Mouse (Mus musculus) neural tube, embryonic 13.5 days (tissue): ENCODE measurements around the gene Lamtor1. TPM values are rescaled to one million over a fixed set of nuclear protein-coding genes. Genes with fewer than 3 reads are reported as not detected.
"Not testable (repeated sequence)": the region's sequence is repeated elsewhere in the genome, so short reads cannot be mapped to it uniquely, and the experiment has no call there.

Source experiments
- ATAC-seq: fragments of 200-750 bp; cut with Nextera tagmentation; 2 replicates; pipeline ENCODE4 v1.8.0; 2017; ENCODE audit warnings: low read depth, mild to moderate bottlenecking, moderate TSS enrichment, moderate library complexity
- H3K27ac ChIP-seq: fragments of 300-500 bp; sonication (generic); replicated peaks from 2 replicates; pipeline ENCODE4 v1.5.1; 2015; ENCODE audit warnings: moderate library complexity, mild to moderate bottlenecking, inconsistent platforms
- H3K27me3 ChIP-seq: fragments of 300-500 bp; sonication (generic); 2 replicates; pipeline ENCODE4 v1.6.1; 2015; ENCODE audit warnings: mild to moderate bottlenecking, inconsistent platforms
- H3K36me3 ChIP-seq: fragments of 300-500 bp; sonication (generic); 2 replicates; pipeline ENCODE4 v1.6.1; 2015; ENCODE audit warnings: mild to moderate bottlenecking, inconsistent platforms
- H3K4me1 ChIP-seq: fragments of 300-500 bp; sonication (generic); replicated peaks from 2 replicates; pipeline ENCODE4 v1.6.1; 2015; ENCODE audit warnings: inconsistent platforms
- H3K4me2 ChIP-seq: fragments of 300-500 bp; sonication (generic); 2 replicates; pipeline ENCODE4 v1.6.1; 2015; ENCODE audit warnings: inconsistent platforms, mild to moderate bottlenecking, moderate library complexity
- H3K4me3 ChIP-seq: fragments of 300-500 bp; sonication (generic); 2 replicates; pipeline ENCODE4 v1.5.1; 2015; ENCODE audit warnings: mild to moderate bottlenecking, inconsistent platforms
- H3K9ac ChIP-seq: fragments of 300-500 bp; sonication (generic); 2 replicates; pipeline ENCODE4 v1.6.1; 2015; ENCODE audit warnings: moderate library complexity, mild to moderate bottlenecking, inconsistent platforms
- H3K9me3 ChIP-seq: fragments of 300-500 bp; sonication (generic); 2 replicates; pipeline ENCODE4 v1.6.1; 2016; ENCODE audit warnings: inconsistent platforms
- WGBS: fragments of 180-500 bp; shearing (Covaris S2); methylation state at CpG from one replicate; pipeline ENCODE4 v1.1.7; 2015; 5-methylcytosine and 5-hydroxymethylcytosine counted together
- polyA plus RNA-seq: library from polyadenylated mRNA; unstranded; fragments of >200 nt; fragmentation: Nextera tagmentation; extraction: Ambion mirVana; gene quantifications from 2 replicates; pipeline ENCODE4 v1.2.1, GENCODE M21; 2015

The Lamtor1 gene
- polyA plus RNA-seq, 1 experiment from 2014 or later = 139 TPM

GRCm38 (mm10) chr7:101937569-101937968 lies 31.9 kb downstream of the Lamtor1 start:
- H3K9ac ChIP-seq = no peak overlapping the region
- no peaks in the 10 kb centered on the region for H3K9me3 ChIP-seq
- WGBS = 96% methylated on average over 4 of the region's 4 CpGs
- 0 out of 2 replicates have a peak, but pooled peaks cover 7% of the 10 kb centered on the region for H3K36me3 ChIP-seq
- H3K27ac ChIP-seq = no peak overlapping the region
- no peak overlapping the region for H3K4me2 ChIP-seq
- H3K27me3 ChIP-seq = no peaks in the 10 kb centered on the region
- peaks cover 28% of the 10 kb centered on the region for H3K4me1 ChIP-seq
- no peak overlapping the region for H3K4me3 ChIP-seq
- no peak for ATAC-seq

DNA sequence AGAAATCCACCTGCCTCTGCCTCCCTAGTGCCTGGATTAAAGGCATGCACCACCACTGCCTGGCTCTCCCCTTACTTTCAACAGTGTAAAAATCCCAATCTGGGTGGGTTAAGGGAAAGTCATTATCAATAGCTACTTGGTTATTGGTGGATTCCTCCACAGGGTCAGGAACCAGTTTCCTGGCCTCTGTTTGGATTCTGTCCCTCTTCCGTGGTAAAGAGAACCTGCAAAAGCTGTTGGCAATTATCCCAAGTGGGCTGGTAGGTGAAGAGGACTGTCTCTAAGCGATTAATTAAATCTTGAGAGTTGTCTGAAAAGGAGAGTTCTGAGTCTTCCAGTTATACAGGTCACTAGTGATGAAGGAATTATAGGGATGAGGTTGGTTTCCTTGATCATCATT lies 32.6 kb downstream of the Lamtor1 start:
- no peak overlapping the region for H3K4me3 ChIP-seq
- H3K9me3 ChIP-seq = no peaks in the 10 kb centered on the region
- H3K27ac ChIP-seq = no peak overlapping the region
- H3K4me1 ChIP-seq = peaks cover 20% of the 10 kb centered on the region
- no peak overlapping the region for H3K4me2 ChIP-seq
- 95% methylated on average over 2 of the region's 2 CpGs for WGBS
- H3K36me3 ChIP-seq = 0 out of 2 replicates have a peak, but pooled peaks cover 7% of the 10 kb centered on the region
- H3K27me3 ChIP-seq = no peaks in the 10 kb centered on the region
- no peak for ATAC-seq
- no peak overlapping the region for H3K9ac ChIP-seq

GRCm38 (mm10) chr7:101939758-101940157 lies 34.1 kb downstream of the Lamtor1 start:
- WGBS = 92% methylated on average over 4 of the region's 4 CpGs

DNA sequence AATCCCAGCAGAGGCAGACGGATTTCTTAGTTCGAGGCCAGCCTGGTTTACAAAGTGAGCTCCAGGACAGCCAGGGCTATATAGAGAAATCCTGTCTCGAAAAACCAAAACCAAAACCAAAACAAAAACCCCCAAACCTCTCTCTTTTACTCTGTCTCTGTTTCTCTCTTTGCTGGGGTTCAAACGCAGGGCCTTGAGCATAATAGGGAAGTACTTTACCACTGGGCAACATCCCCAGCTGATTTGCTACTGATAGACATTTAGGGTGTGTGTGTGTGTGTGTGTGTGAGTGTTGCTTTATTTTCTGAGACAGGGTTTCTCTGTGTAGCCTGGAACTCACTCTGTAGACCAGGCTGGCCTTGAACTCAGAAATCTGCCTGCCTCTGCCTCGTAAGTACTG lies 43.3 kb downstream of the Lamtor1 start:
- H3K36me3 ChIP-seq = not testable (repeated sequence)

More at GRCm38 (mm10) chr7:101939758-101940157, 34.1 kb downstream of the Lamtor1 start:
- no peak for ATAC-seq
- Histone ChIP-seq H3K27me3 (no peaks in the 10 kb centered on the region), H3K9ac (no peak overlapping the region), H3K36me3 (0 out of 2 replicates have a peak, but pooled peaks cover 7% of the 10 kb centered on the region), H3K4me2 (no peak overlapping the region), H3K27ac (no peak overlapping the region), H3K4me3 (no peak overlapping the region), H3K4me1 (peaks cover 15% of the 10 kb centered on the region), H3K9me3 (no peaks in the 10 kb centered on the region)

GRCm38 (mm10) chr7:101951648-101952047 lies 45.9 kb downstream of the Lamtor1 start:
- ATAC-seq = no peak
- H3K36me3 ChIP-seq = no peaks in the 10 kb centered on the region
- no peak overlapping the region for H3K9ac ChIP-seq
- H3K27ac ChIP-seq = no peak overlapping the region
- H3K4me2 ChIP-seq = no peak overlapping the region
- WGBS = 100% methylated on average over 1 of the region's 1 CpGs
- H3K9me3 ChIP-seq = no peaks in the 10 kb centered on the region
- H3K4me3 ChIP-seq = no peak overlapping the region
- H3K4me1 ChIP-seq = peaks cover 3% of the 10 kb centered on the region
- H3K27me3 ChIP-seq = no peaks in the 10 kb centered on the region

More for the DNA sequence above, 43.3 kb downstream of the Lamtor1 start:
- not testable (repeated sequence) for H3K4me1 ChIP-seq, H3K4me3 ChIP-seq, H3K9me3 ChIP-seq, ATAC-seq, H3K27me3 ChIP-seq, H3K4me2 ChIP-seq, H3K27ac ChIP-seq, H3K9ac ChIP-seq
- 92% methylated on average over 5 of the region's 5 CpGs for WGBS

- Histone ChIP-seq H3K27ac (no peak overlapping the region), H3K4me1 (peaks cover 3% of the 10 kb centered on the region), H3K36me3 (no peaks in the 10 kb centered on the region), H3K9me3 (no peaks in the 10 kb centered on the region), H3K4me3 (no peak overlapping the region), H3K4me2 (no peak overlapping the region), H3K9ac (no peak overlapping the region), H3K27me3 (no peaks in the 10 kb centered on the region)
- 75% methylated on average over 2 of the region's 2 CpGs for WGBS
- ATAC-seq = no peak
Measured at GRCm38 (mm10) chr7:101952098-101952497, 46.4 kb downstream of the Lamtor1 start.

- no peaks in the 10 kb centered on the region for H3K9me3 ChIP-seq
- WGBS = 87% methylated on average over 2 of the region's 2 CpGs
- no peaks in the 10 kb centered on the region for H3K36me3 ChIP-seq
- no peak overlapping the region for H3K9ac ChIP-seq
- no peaks in the 10 kb centered on the region for H3K27me3 ChIP-seq
- ATAC-seq = no peak
- H3K4me1 ChIP-seq = peaks cover 3% of the 10 kb centered on the region
- H3K4me2 ChIP-seq = no peak overlapping the region
- H3K4me3 ChIP-seq = no peak overlapping the region
- no peak overlapping the region for H3K27ac ChIP-seq
Measured at GRCm38 (mm10) chr7:101954163-101954562, 48.5 kb downstream of the Lamtor1 start.

DNA sequence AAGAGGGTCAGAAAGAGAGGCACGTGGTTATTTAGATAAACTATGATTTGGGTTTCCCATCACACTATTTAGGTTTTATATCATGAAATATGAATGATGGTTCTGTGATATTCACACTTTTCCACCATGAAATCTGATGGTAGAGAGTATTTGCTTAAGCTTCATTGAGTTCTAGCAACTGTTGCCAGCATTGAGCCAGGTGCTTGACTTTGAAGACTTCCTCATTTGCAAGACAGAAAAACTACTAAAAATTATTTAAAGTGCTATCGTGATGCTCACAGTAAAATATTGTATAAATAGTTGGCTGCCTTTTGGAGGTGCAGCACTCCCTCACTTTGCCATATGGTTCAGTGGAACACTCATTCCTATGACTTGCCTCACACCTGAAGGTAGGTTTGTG lies 49.6 kb downstream of the Lamtor1 start:
- peaks cover 12% of the 10 kb centered on the region for H3K4me1 ChIP-seq
- ATAC-seq = no peak
- WGBS = 93% methylated on average over 2 of the region's 2 CpGs

DNA sequence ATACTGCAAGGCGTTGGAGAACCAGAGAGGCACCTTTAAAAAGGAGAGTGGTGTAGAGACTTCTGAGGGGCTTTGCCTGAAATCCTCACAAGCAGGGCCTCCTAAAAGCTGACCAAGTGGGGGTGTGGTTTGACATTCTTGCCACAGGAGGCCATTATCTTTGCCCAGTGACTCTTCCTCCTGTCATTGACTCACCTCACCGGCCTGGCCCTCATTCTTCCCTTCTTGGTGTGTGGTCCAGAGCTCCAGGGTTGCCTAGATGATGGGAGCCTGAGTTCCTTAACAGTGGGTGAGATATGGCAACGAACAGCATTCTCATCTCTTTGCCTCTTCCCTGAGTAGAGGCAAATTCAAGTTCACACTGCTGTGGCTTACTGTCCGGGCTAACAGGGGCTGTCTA lies 50.2 kb downstream of the Lamtor1 start:
- no peaks in the 10 kb centered on the region for H3K9me3 ChIP-seq
- 55% methylated on average over 4 of the region's 4 CpGs for WGBS
- H3K4me2 ChIP-seq = no peak overlapping the region
- no peak for ATAC-seq
- H3K27me3 ChIP-seq = no peaks in the 10 kb centered on the region
- H3K36me3 ChIP-seq = no peaks in the 10 kb centered on the region
- peaks cover 14% of the 10 kb centered on the region for H3K4me1 ChIP-seq
- no peak overlapping the region for H3K9ac ChIP-seq
- H3K4me3 ChIP-seq = no peak overlapping the region
- H3K27ac ChIP-seq = no peak overlapping the region

More for the DNA sequence above, 49.6 kb downstream of the Lamtor1 start:
- no peaks in the 10 kb centered on the region for H3K36me3 ChIP-seq
- no peaks in the 10 kb centered on the region for H3K27me3 ChIP-seq
- no peak overlapping the region for H3K4me2 ChIP-seq
- H3K9me3 ChIP-seq = no peaks in the 10 kb centered on the region
- H3K27ac ChIP-seq = no peak overlapping the region
- H3K4me3 ChIP-seq = no peak overlapping the region
- no peak overlapping the region for H3K9ac ChIP-seq

DNA sequence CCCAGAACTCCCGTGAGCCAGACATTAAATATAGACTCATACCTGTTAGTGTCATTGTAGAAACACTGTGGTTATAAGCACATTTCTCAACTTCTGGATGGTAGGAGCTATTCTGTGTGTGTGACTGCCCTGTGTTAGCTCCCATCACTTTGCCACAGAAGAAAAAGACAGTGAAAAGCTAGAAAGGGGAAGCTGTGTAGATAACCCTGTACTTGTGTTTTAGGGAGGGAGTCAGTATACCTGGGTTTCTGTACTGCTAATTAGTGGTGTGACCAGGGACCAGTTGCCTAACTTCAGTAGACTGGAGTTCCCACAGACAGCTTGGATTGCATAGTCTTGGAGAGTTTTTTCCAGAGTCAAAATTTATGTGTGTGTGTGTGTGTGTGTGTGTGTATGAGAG lies 50.8 kb downstream of the Lamtor1 start:
- Histone ChIP-seq H3K36me3 (no peaks in the 10 kb centered on the region), H3K9me3 (no peaks in the 10 kb centered on the region)

GRCm38 (mm10) chr7:101956911-101957310 lies 51.2 kb downstream of the Lamtor1 start:
- WGBS = 93% methylated on average over 5 of the region's 5 CpGs
- ATAC-seq = no peak

More for the DNA sequence above, 50.8 kb downstream of the Lamtor1 start:
- 97% methylated on average over 1 of the region's 1 CpGs for WGBS
- ATAC-seq = no peak
- Histone ChIP-seq H3K27ac (no peak overlapping the region), H3K4me3 (no peak overlapping the region), H3K27me3 (no peaks in the 10 kb centered on the region), H3K4me1 (peaks cover 14% of the 10 kb centered on the region), H3K4me2 (no peak overlapping the region), H3K9ac (no peak overlapping the region)

GRCm38 (mm10) chr7:101962829-101963228 lies 57.1 kb downstream of the Lamtor1 start:
- ATAC-seq = no peak
- H3K36me3 ChIP-seq = no peaks in the 10 kb centered on the region
- H3K27me3 ChIP-seq = no peaks in the 10 kb centered on the region
- H3K4me1 ChIP-seq = peaks cover 11% of the 10 kb centered on the region; the same call in 1 of the 2 replicates
- H3K9ac ChIP-seq = no peak overlapping the region
- no peak overlapping the region for H3K4me3 ChIP-seq
- no peaks in the 10 kb centered on the region for H3K9me3 ChIP-seq
- H3K27ac ChIP-seq = no peak overlapping the region
- WGBS = 93% methylated on average over 2 of the region's 2 CpGs
- H3K4me2 ChIP-seq = no peak overlapping the region

More at GRCm38 (mm10) chr7:101956911-101957310, 51.2 kb downstream of the Lamtor1 start:
- peaks cover 14% of the 10 kb centered on the region for H3K4me1 ChIP-seq
- no peaks in the 10 kb centered on the region for H3K36me3 ChIP-seq
- no peaks in the 10 kb centered on the region for H3K9me3 ChIP-seq
- H3K4me2 ChIP-seq = no peak overlapping the region
- no peak overlapping the region for H3K4me3 ChIP-seq
- no peak overlapping the region for H3K27ac ChIP-seq
- H3K9ac ChIP-seq = no peak overlapping the region
- no peaks in the 10 kb centered on the region for H3K27me3 ChIP-seq

- ATAC-seq = no peak
- no peaks in the 10 kb centered on the region for H3K9me3 ChIP-seq
- H3K36me3 ChIP-seq = no peaks in the 10 kb centered on the region
- 95% methylated on average over 2 of the region's 2 CpGs for WGBS
- no peak overlapping the region for H3K4me2 ChIP-seq
- no peak overlapping the region for H3K4me3 ChIP-seq
- H3K4me1 ChIP-seq = peaks cover 15% of the 10 kb centered on the region
- no peak overlapping the region for H3K9ac ChIP-seq
- H3K27ac ChIP-seq = no peak overlapping the region
- H3K27me3 ChIP-seq = no peaks in the 10 kb centered on the region
Measured at GRCm38 (mm10) chr7:101963621-101964020, 57.9 kb downstream of the Lamtor1 start.
